Mouse (Mus musculus) intestine, embryonic 15.5 days (tissue): Measurements from ENCODE around the gene Camk1. TPM values are rescaled to one million over a fixed set of nuclear protein-coding genes. Genes with fewer than 3 reads are reported as not detected.
A peak's percentile ranks its signal among the peaks of the same experiment; 100 is the strongest.

Source experiments
- ATAC-seq: fragments of 200-750 bp; cut with Nextera tagmentation; 2 replicates; pipeline ENCODE4 v1.8.0; 2017; ENCODE audit warnings: moderate TSS enrichment, moderate library complexity
- H3K27ac ChIP-seq: fragments of 300-500 bp; sonication (generic); 2 replicates; pipeline ENCODE4 v1.5.1; 2015; ENCODE audit warnings: mild to moderate bottlenecking, inconsistent platforms
- H3K27me3 ChIP-seq: fragments of 300-500 bp; sonication (generic); replicated peaks from 2 replicates; pipeline ENCODE4 v1.6.1; 2015; ENCODE audit warnings: inconsistent platforms
- H3K36me3 ChIP-seq: fragments of 300-500 bp; sonication (generic); 2 replicates; pipeline ENCODE4 v1.6.1; 2015; ENCODE audit warnings: inconsistent platforms
- H3K4me1 ChIP-seq: fragments of 300-500 bp; sonication (generic); replicated peaks from 2 replicates; pipeline ENCODE4 v1.6.1; 2015; ENCODE audit warnings: inconsistent platforms
- H3K4me2 ChIP-seq: fragments of 300-500 bp; sonication (generic); replicated peaks from 2 replicates; pipeline ENCODE4 v1.6.1; 2015; ENCODE audit warnings: mild to moderate bottlenecking, inconsistent platforms
- H3K4me3 ChIP-seq: fragments of 300-500 bp; sonication (generic); replicated peaks from 2 replicates; pipeline ENCODE4 v1.5.1; 2015; ENCODE audit warnings: inconsistent platforms
- H3K9ac ChIP-seq: fragments of 300-500 bp; sonication (generic); 2 replicates; pipeline ENCODE4 v1.6.1; 2015; ENCODE audit warnings: inconsistent platforms
- H3K9me3 ChIP-seq: fragments of 300-500 bp; sonication (generic); 2 replicates; pipeline ENCODE4 v1.6.1; 2016; ENCODE audit warnings: inconsistent platforms
- WGBS: fragments of 180-500 bp; shearing (Covaris S2); methylation state at CpG from one replicate; pipeline ENCODE4 v1.1.7; 2015; 5-methylcytosine and 5-hydroxymethylcytosine counted together
- polyA plus RNA-seq: library from polyadenylated mRNA; unstranded; fragments of >200 nt; fragmentation: Nextera tagmentation; extraction: Ambion mirVana; gene quantifications from 2 replicates; pipeline ENCODE4 v1.2.1, GENCODE M21; 2015

Gene Camk1
- polyA plus RNA-seq, 1 experiment from 2014 or later = 75.2 TPM

DNA sequence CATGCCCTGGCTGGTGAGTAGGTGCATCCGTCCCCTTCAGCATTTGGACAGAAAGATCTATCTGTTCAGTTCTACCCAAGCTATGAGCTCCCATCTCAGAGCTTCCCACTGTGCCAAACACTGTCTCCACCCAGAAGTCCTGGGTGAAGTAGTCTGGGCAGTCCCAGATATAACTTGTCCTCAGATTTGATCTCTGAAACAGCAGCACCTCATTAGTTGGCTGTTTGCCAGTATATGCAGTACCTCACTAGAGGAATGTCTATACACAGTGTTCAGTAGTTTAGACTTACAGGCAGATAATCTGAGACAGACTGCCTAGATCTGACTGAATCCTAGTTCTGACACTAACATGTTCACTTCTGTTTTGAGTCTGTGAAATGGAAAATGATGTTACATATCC, 14.4 kb downstream of the Camk1 start:
- peaks cover 18% of the 10 kb centered on the region for H3K4me1 ChIP-seq
- H3K27me3 ChIP-seq = no peaks in the 10 kb centered on the region
- WGBS = 94% methylated on average over 1 of the region's 1 CpGs
- no peak overlapping the region for H3K4me2 ChIP-seq
- H3K4me3 ChIP-seq = no peak overlapping the region
- no peak for ATAC-seq
- no peaks in the 10 kb centered on the region for H3K9me3 ChIP-seq
- H3K9ac ChIP-seq = no peak overlapping the region
- H3K36me3 ChIP-seq = peaks cover 8% of the 10 kb centered on the region
- no peak overlapping the region for H3K27ac ChIP-seq

- Histone ChIP-seq H3K9ac (peak within 1 kb of the TSS; percentile 57), H3K27me3 (no peaks in the 10 kb centered on the region), H3K36me3 (peaks cover 26% of the 10 kb centered on the region), H3K4me1 (peaks cover 11% of the 10 kb centered on the region; the same call in 1 of the 2 replicates), H3K27ac (peak within 1 kb of the TSS; percentile 87), H3K9me3 (no peaks in the 10 kb centered on the region), H3K4me3 (peak within 1 kb of the TSS; percentile 59), H3K4me2 (peak within 1 kb of the TSS; percentile 91)
- ATAC-seq = peak; percentile 99
- under 1% methylated on average over 52 of the region's 52 CpGs for WGBS
Measured at GRCm38 (mm10) chr6:113326533-113327315, 17.1 kb downstream of the Camk1 start, which contains the start of gene Ogg1. Gene Ogg1 (plus strand): TSS chr6:113326972.

DNA sequence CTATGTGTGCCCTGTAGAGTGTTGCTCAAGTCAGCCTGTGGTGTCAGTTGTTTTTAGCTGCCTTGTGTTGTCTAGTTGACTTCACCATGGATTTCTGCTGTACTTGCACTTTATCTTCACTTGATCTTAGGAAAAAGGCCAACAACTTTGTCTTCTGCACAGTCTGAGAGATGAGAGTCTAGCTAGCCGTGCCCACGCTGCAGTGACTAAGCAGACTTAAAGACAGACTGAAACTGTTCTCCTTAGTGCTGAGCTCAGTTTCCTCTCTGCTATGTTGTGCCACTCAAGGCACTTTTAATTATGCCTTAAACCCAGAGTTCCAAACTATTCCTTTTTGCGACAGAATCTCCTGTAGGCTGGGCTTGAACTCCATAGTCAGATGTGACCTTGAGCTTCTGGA, 27.8 kb downstream of the Camk1 start:
- H3K4me3 ChIP-seq = no peak overlapping the region
- no peaks in the 10 kb centered on the region for H3K9me3 ChIP-seq
- H3K9ac ChIP-seq = no peak overlapping the region
- H3K36me3 ChIP-seq = peaks cover 62% of the 10 kb centered on the region
- no peak overlapping the region for H3K4me2 ChIP-seq
- WGBS = 89% methylated on average over 3 of the region's 3 CpGs
- H3K27me3 ChIP-seq = no peaks in the 10 kb centered on the region
- no peaks in the 10 kb centered on the region for H3K4me1 ChIP-seq
- no peak for ATAC-seq
- H3K27ac ChIP-seq = no peak overlapping the region

GRCm38 (mm10) chr6:113308141-113308540, 35.6 kb downstream of the Camk1 start:
- peak overlapping the region; percentile 99 for H3K4me3 ChIP-seq
- ATAC-seq = no peak
- 26% methylated on average over 5 of the region's 5 CpGs for WGBS
- H3K4me1 ChIP-seq = peaks cover 10% of the 10 kb centered on the region
- H3K9ac ChIP-seq = peak overlapping the region; percentile 98
- peaks cover 6% of the 10 kb centered on the region for H3K36me3 ChIP-seq
- H3K27me3 ChIP-seq = no peaks in the 10 kb centered on the region
- peak overlapping the region; percentile 91 for H3K4me2 ChIP-seq
- no peaks in the 10 kb centered on the region for H3K9me3 ChIP-seq
- H3K27ac ChIP-seq = peak overlapping the region; percentile 92

DNA sequence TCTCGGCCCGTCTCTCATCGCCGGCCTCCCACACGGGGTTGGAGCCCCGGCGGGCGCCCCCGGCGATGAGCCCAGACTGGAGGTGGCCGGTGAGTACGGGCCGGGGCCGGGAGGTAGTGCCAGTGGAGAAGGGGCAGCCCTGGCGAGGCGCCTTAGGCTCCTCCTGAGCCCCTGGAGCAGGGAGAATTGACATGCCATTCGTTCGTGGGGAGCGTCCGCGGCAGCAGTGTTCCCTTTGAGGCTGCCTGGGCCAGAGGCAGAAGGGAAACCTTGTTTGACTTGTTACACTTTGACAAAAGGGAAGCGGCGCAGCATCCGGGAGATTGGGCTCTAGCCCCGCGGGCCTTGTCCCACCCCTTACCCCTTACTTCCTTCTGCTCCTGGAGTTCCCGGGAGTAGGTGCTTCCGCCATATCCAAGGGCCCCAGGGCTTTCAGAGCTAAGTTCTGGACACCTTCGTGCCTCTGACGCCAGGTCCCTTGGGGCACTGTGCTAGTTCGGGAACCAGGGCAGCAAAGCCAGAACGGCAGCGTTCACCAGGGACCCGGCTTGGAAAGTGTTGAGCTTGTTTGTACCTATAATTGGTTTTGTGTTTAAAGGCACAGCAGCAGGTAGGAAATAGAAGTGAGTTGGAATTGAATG, 36.2 kb downstream of the Camk1 start:
- Histone ChIP-seq H3K27ac (peak overlapping the region; percentile 92), H3K27me3 (no peaks in the 10 kb centered on the region), H3K4me3 (peak overlapping the region; percentile 99), H3K9ac (peak overlapping the region; percentile 98), H3K36me3 (peaks cover 5% of the 10 kb centered on the region), H3K4me1 (peaks cover 10% of the 10 kb centered on the region), H3K9me3 (no peaks in the 10 kb centered on the region), H3K4me2 (peak overlapping the region; percentile 91)
- WGBS = under 1% methylated on average over 34 of the region's 34 CpGs
- no peak; the same call in 1 of the 2 replicates for ATAC-seq

GRCm38 (mm10) chr6:113306986-113307349, 36.8 kb downstream of the Camk1 start, which contains the start of gene Brpf1:
Gene Brpf1 (plus strand): TSS chr6:113307137.
- peak; percentile 61 for ATAC-seq
- Histone ChIP-seq H3K4me3 (peak within 1 kb of the TSS; percentile 99), H3K36me3 (peaks cover 5% of the 10 kb centered on the region; the same call in 1 of the 2 replicates), H3K4me2 (peak within 1 kb of the TSS; percentile 91), H3K4me1 (peaks cover 10% of the 10 kb centered on the region), H3K9me3 (no peaks in the 10 kb centered on the region), H3K9ac (peak within 1 kb of the TSS; percentile 98), H3K27me3 (no peaks in the 10 kb centered on the region), H3K27ac (peak within 1 kb of the TSS; percentile 92)
- WGBS = under 1% methylated on average over 32 of the region's 32 CpGs

- Histone ChIP-seq H3K4me1 (peaks cover 10% of the 10 kb centered on the region), H3K27me3 (no peaks in the 10 kb centered on the region), H3K36me3 (peaks cover 5% of the 10 kb centered on the region; the same call in 1 of the 2 replicates), H3K4me2 (peak overlapping the region; percentile 91), H3K4me3 (peak overlapping the region; percentile 99), H3K9ac (peak overlapping the region; percentile 98), H3K27ac (peak overlapping the region; percentile 92), H3K9me3 (no peaks in the 10 kb centered on the region)
- ATAC-seq = peak; percentile 98
- under 1% methylated on average over 50 of the region's 50 CpGs for WGBS
Measured at GRCm38 (mm10) chr6:113306322-113306985, 37.3 kb downstream of the Camk1 start.

GRCm38 (mm10) chr6:113302258-113302657, 41.5 kb downstream of the Camk1 start:
- WGBS = 30% methylated on average over 3 of the region's 3 CpGs
- H3K9ac ChIP-seq = no peak overlapping the region
- no peaks in the 10 kb centered on the region for H3K4me1 ChIP-seq
- no peak overlapping the region for H3K4me3 ChIP-seq
- H3K27me3 ChIP-seq = no peaks in the 10 kb centered on the region
- H3K27ac ChIP-seq = no peak overlapping the region
- H3K36me3 ChIP-seq = no peaks in the 10 kb centered on the region
- no peak for ATAC-seq
- H3K4me2 ChIP-seq = no peak overlapping the region
- no peaks in the 10 kb centered on the region for H3K9me3 ChIP-seq

- Histone ChIP-seq H3K27ac (no peak overlapping the region), H3K27me3 (no peaks in the 10 kb centered on the region), H3K4me1 (no peaks in the 10 kb centered on the region), H3K36me3 (no peaks in the 10 kb centered on the region), H3K9me3 (no peaks in the 10 kb centered on the region), H3K4me3 (no peak overlapping the region), H3K4me2 (no peak overlapping the region), H3K9ac (no peak overlapping the region)
- WGBS = 83% methylated on average over 5 of the region's 5 CpGs
- no peak for ATAC-seq
Measured at GRCm38 (mm10) chr6:113301350-113301749, 42.4 kb downstream of the Camk1 start.

DNA sequence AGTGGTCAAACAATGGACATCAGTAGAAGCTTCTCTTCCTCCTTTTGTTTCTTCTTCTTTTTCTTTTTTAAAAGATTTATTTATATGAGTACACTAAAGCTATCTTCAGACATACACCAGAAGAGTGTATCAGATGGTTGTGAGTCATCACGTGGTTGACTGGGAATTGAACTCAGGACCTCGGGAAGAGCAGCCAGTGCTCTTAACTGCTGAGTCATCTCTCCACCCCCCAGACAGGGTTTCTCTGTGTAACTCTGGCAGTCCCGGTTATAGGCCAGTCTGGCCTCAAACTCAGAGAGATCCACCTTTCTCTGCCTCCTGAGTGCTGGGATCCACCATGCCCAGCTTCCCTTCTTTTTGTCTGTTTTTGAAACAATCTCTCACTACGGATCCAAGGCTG, 47.1 kb downstream of the Camk1 start:
- Histone ChIP-seq H3K27me3 (no peaks in the 10 kb centered on the region), H3K27ac (no peak overlapping the region), H3K36me3 (no peaks in the 10 kb centered on the region), H3K4me3 (no peak overlapping the region), H3K4me2 (no peak overlapping the region), H3K9ac (no peak overlapping the region), H3K4me1 (no peaks in the 10 kb centered on the region), H3K9me3 (no peaks in the 10 kb centered on the region)
- 64% methylated on average over 4 of the region's 4 CpGs for WGBS
- ATAC-seq = no peak

DNA sequence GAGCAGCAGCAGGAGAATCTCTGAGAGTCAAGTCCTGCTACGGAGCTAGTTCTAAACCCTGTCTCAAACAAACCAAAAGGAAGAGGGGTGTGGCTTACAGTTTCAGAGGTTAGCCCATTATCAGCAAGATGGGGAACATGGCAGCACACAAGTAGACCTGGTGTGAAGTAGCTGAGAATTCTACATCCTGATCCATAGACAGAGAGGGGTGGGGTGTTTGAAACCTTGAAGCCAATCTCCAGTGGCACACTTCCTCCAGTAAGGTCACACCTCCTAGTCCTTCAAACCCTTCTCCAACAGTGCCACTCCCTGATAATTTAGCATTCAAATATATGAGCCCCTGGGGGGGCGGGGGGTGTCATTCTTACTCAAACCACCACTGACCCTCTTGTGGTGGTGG, 47.7 kb downstream of the Camk1 start:
- Histone ChIP-seq H3K4me2 (no peak overlapping the region), H3K4me3 (no peak overlapping the region), H3K27ac (no peak overlapping the region), H3K9me3 (no peaks in the 10 kb centered on the region), H3K36me3 (no peaks in the 10 kb centered on the region), H3K27me3 (no peaks in the 10 kb centered on the region), H3K4me1 (no peaks in the 10 kb centered on the region), H3K9ac (no peak overlapping the region)
- 76% methylated on average over 2 of the region's 2 CpGs for WGBS
- no peak for ATAC-seq

DNA sequence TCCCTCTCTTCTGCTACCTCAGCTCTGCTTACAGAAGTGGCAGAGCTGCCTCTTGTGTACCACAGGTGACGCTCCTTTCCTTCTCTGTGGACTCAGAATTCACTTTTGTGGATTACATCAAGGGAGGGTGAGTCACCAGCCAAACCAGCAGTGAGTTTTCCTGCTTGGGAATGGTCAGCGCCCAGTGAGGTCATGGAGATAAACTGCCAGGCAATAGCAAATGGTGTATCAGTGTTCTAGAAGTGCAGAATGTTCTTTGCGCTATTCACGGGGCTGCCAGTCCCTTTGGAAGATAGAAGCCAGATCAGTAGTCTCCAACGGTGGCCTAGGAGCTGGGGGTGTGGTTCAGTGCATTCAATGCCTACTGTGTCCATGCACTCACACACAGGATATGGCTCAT, 50.8 kb downstream of the Camk1 start:
- H3K27me3 ChIP-seq = no peaks in the 10 kb centered on the region
- no peak overlapping the region for H3K4me2 ChIP-seq
- no peak overlapping the region for H3K4me3 ChIP-seq
- no peak for ATAC-seq
- H3K9me3 ChIP-seq = no peaks in the 10 kb centered on the region
- H3K27ac ChIP-seq = no peak overlapping the region
- 65% methylated on average over 5 of the region's 5 CpGs for WGBS
- no peak overlapping the region for H3K9ac ChIP-seq
- no peaks in the 10 kb centered on the region for H3K4me1 ChIP-seq
- H3K36me3 ChIP-seq = no peaks in the 10 kb centered on the region
